Mouse (Mus musculus) embryo, embryonic 11 days (tissue): ENCODE measurements around the gene Adamtsl4.
"Not testable (repeated sequence)": the region's sequence is repeated elsewhere in the genome, so short reads cannot be mapped to it uniquely, and the experiment has no call there.

Experiments used
- DNase-seq: peaks from one replicate; pipeline ENCODE4 v3.0.0-alpha.2; 2015

Gene Adamtsl4

GRCm38 (mm10) chr3:95675301-95676092, 12.2 kb downstream of the Adamtsl4 start:
- DNase-seq: peak; percentile 86

GRCm38 (mm10) chr3:95674812-95675211, 12.9 kb downstream of the Adamtsl4 start:
- no peak for DNase-seq

- peak; percentile 65 for DNase-seq
These were observed 13.5 kb downstream of the Adamtsl4 start for GRCm38 (mm10) chr3:95674236-95674635.

- DNase-seq: no peak
These were observed 14.0 kb downstream of the Adamtsl4 start for GRCm38 (mm10) chr3:95673707-95674211.

- no peak for DNase-seq
These were observed 14.6 kb downstream of the Adamtsl4 start for GRCm38 (mm10) chr3:95672861-95673706.

- no peak for DNase-seq
These were observed 15.3 kb downstream of the Adamtsl4 start for GRCm38 (mm10) chr3:95672461-95672860.

- DNase-seq: no peak
These were observed 16.5 kb downstream of the Adamtsl4 start for GRCm38 (mm10) chr3:95671201-95671600.

GRCm38 (mm10) chr3:95670419-95670818, 17.3 kb downstream of the Adamtsl4 start:
- not testable (repeated sequence) for DNase-seq

GRCm38 (mm10) chr3:95669309-95669665, 18.4 kb downstream of the Adamtsl4 start:
- no peak for DNase-seq

GRCm38 (mm10) chr3:95668589-95669308, 19.0 kb downstream of the Adamtsl4 start:
- no peak for DNase-seq

GRCm38 (mm10) chr3:95668026-95668425, 19.7 kb downstream of the Adamtsl4 start:
- peak; percentile 62 for DNase-seq

- DNase-seq: no peak
These were observed 20.2 kb downstream of the Adamtsl4 start for GRCm38 (mm10) chr3:95667521-95667920.

- DNase-seq: peak; percentile 64
These were observed 21.4 kb downstream of the Adamtsl4 start for GRCm38 (mm10) chr3:95666124-95666844.

GRCm38 (mm10) chr3:95664940-95665352, 22.8 kb downstream of the Adamtsl4 start:
- DNase-seq: no peak

- DNase-seq: no peak
These were observed 23.6 kb downstream of the Adamtsl4 start for GRCm38 (mm10) chr3:95663969-95664608.

GRCm38 (mm10) chr3:95663486-95663885, 24.2 kb downstream of the Adamtsl4 start:
- no peak for DNase-seq

- DNase-seq: no peak
These were observed 24.8 kb downstream of the Adamtsl4 start for GRCm38 (mm10) chr3:95662724-95663449.

- DNase-seq: no peak
These were observed 25.6 kb downstream of the Adamtsl4 start for GRCm38 (mm10) chr3:95661945-95662715.

- DNase-seq: no peak
These were observed 26.8 kb downstream of the Adamtsl4 start for GRCm38 (mm10) chr3:95660788-95661478.

- DNase-seq: no peak
These were observed 27.8 kb downstream of the Adamtsl4 start for GRCm38 (mm10) chr3:95659948-95660347.
